Mouse (Mus musculus): ENCODE results near the gene Nfya. TPM values are rescaled to one million over a fixed set of nuclear protein-coding genes. Genes with fewer than 3 reads are reported as not detected.

Nfya gene
- total RNA-seq (2015) (83.3 and 85.2 TPM in 2 replicates), total RNA-seq (2017) (32.8 and 47.1 TPM in 2 replicates)

- peak; percentile 74 for ATAC-seq (ENCODE audit: poor library complexity, severe bottlenecking)
These were observed at the start of gene Nfya, which contains the start of gene Oard1 for GRCm38 (mm10) chr17:48409380-48410298. Nfya (minus strand) TSS chr17:48409906. Oard1 (plus strand) TSS chr17:48410014.

- ATAC-seq (ENCODE audit: poor library complexity, severe bottlenecking): peak; percentile 79
These were observed 48.4 kb upstream of the Nfya start for GRCm38 (mm10) chr17:48457971-48458653.

GRCm38 (mm10) chr17:48455955-48456354 is 46.2 kb upstream of the Nfya start:
- no peak for ATAC-seq (ENCODE audit: poor library complexity, severe bottlenecking)

GRCm38 (mm10) chr17:48454688-48455087 is 45.0 kb upstream of the Nfya start, which contains the start of gene Unc5cl:
Unc5cl (plus strand) TSS chr17:48454901.
- ATAC-seq (ENCODE audit: poor library complexity, severe bottlenecking): no peak

- ATAC-seq (ENCODE audit: poor library complexity, severe bottlenecking): no peak
These were observed 44.5 kb upstream of the Nfya start for GRCm38 (mm10) chr17:48454190-48454589.

GRCm38 (mm10) chr17:48453489-48453888 is 43.8 kb upstream of the Nfya start:
- no peak for ATAC-seq (ENCODE audit: poor library complexity, severe bottlenecking)

- ATAC-seq (ENCODE audit: poor library complexity, severe bottlenecking): 0 out of 2 replicates have a peak, but pooled peaks have one; percentile 4
These were observed 42.2 kb upstream of the Nfya start for GRCm38 (mm10) chr17:48451753-48452444.

GRCm38 (mm10) chr17:48451353-48451675 is 41.6 kb upstream of the Nfya start, which contains the start of gene Tspo2:
Tspo2 (minus strand) TSS chr17:48451522.
- ATAC-seq (ENCODE audit: poor library complexity, severe bottlenecking): peak; percentile 28; the same call in 1 of the 2 replicates

- peak; percentile 69 for ATAC-seq (ENCODE audit: poor library complexity, severe bottlenecking)
These were observed 41.1 kb upstream of the Nfya start for GRCm38 (mm10) chr17:48450666-48451352.

GRCm38 (mm10) chr17:48447675-48448074 is 38.0 kb upstream of the Nfya start:
- ATAC-seq (ENCODE audit: poor library complexity, severe bottlenecking): no peak

- ATAC-seq (ENCODE audit: poor library complexity, severe bottlenecking): no peak
These were observed 33.9 kb upstream of the Nfya start for GRCm38 (mm10) chr17:48443542-48444145.

GRCm38 (mm10) chr17:48442745-48443457 is 33.2 kb upstream of the Nfya start:
- ATAC-seq (ENCODE audit: poor library complexity, severe bottlenecking): no peak

GRCm38 (mm10) chr17:48437421-48437911 is 27.8 kb upstream of the Nfya start:
- no peak for ATAC-seq (ENCODE audit: poor library complexity, severe bottlenecking)

- no peak for ATAC-seq (ENCODE audit: poor library complexity, severe bottlenecking)
These were observed 26.8 kb upstream of the Nfya start for GRCm38 (mm10) chr17:48436487-48436886.

- no peak for ATAC-seq (ENCODE audit: poor library complexity, severe bottlenecking)
These were observed 24.8 kb upstream of the Nfya start for GRCm38 (mm10) chr17:48434479-48434878.

GRCm38 (mm10) chr17:48433689-48434330 is 24.1 kb upstream of the Nfya start:
- no peak for ATAC-seq (ENCODE audit: poor library complexity, severe bottlenecking)

GRCm38 (mm10) chr17:48433006-48433655 is 23.4 kb upstream of the Nfya start:
- no peak for ATAC-seq (ENCODE audit: poor library complexity, severe bottlenecking)
